Mouse (Mus musculus) intestine, embryonic 15.5 days (tissue): ENCODE measurements around the gene 1500011B03Rik. TPM values are rescaled to one million over a fixed set of nuclear protein-coding genes. Genes with fewer than 3 reads are reported as not detected.

ENCODE experiments used
- ATAC-seq: fragments of 200-750 bp; cut with Nextera tagmentation; 2 replicates; pipeline ENCODE4 v1.8.0; 2017; ENCODE audit warnings: moderate TSS enrichment, moderate library complexity
- H3K27ac ChIP-seq: fragments of 300-500 bp; sonication (generic); 2 replicates; pipeline ENCODE4 v1.5.1; 2015; ENCODE audit warnings: mild to moderate bottlenecking, inconsistent platforms
- H3K27me3 ChIP-seq: fragments of 300-500 bp; sonication (generic); replicated peaks from 2 replicates; pipeline ENCODE4 v1.6.1; 2015; ENCODE audit warnings: inconsistent platforms
- H3K36me3 ChIP-seq: fragments of 300-500 bp; sonication (generic); 2 replicates; pipeline ENCODE4 v1.6.1; 2015; ENCODE audit warnings: inconsistent platforms
- H3K4me1 ChIP-seq: fragments of 300-500 bp; sonication (generic); replicated peaks from 2 replicates; pipeline ENCODE4 v1.6.1; 2015; ENCODE audit warnings: inconsistent platforms
- H3K4me2 ChIP-seq: fragments of 300-500 bp; sonication (generic); replicated peaks from 2 replicates; pipeline ENCODE4 v1.6.1; 2015; ENCODE audit warnings: mild to moderate bottlenecking, inconsistent platforms
- H3K4me3 ChIP-seq: fragments of 300-500 bp; sonication (generic); replicated peaks from 2 replicates; pipeline ENCODE4 v1.5.1; 2015; ENCODE audit warnings: inconsistent platforms
- H3K9ac ChIP-seq: fragments of 300-500 bp; sonication (generic); 2 replicates; pipeline ENCODE4 v1.6.1; 2015; ENCODE audit warnings: inconsistent platforms
- H3K9me3 ChIP-seq: fragments of 300-500 bp; sonication (generic); 2 replicates; pipeline ENCODE4 v1.6.1; 2016; ENCODE audit warnings: inconsistent platforms
- WGBS: fragments of 180-500 bp; shearing (Covaris S2); methylation state at CpG from one replicate; pipeline ENCODE4 v1.1.7; 2015; 5-methylcytosine and 5-hydroxymethylcytosine counted together
- polyA plus RNA-seq: library from polyadenylated mRNA; unstranded; fragments of >200 nt; fragmentation: Nextera tagmentation; extraction: Ambion mirVana; gene quantifications from 2 replicates; pipeline ENCODE4 v1.2.1, GENCODE M21; 2015

Gene 1500011B03Rik
- polyA plus RNA-seq, 1 experiment from 2014 or later, result 69.4 TPM

DNA sequence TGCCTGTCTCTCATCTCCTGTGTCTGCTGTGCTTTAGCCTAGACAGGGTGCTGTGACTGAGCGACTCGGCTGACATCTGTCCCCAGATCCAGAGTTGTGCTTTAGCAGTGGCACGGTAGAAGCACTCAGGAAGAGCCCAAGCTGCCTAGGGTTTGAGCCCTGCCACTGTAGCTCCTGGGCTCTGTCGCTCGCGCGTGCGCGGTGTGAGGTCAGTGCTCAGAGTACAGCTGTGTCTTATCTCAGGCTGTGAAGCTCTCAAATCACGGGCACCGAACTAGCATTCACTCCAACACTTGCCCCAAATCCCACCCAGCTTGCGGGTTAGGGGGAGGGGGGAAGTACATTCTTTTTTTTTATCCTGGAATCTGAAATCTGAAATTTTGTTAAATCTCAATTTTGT is 13.6 kb upstream of the 1500011B03Rik start:
- H3K36me3 ChIP-seq, result no peaks in the 10 kb centered on the region
- H3K4me2 ChIP-seq, result no peak overlapping the region
- ATAC-seq, result no peak
- no peak overlapping the region for H3K4me3 ChIP-seq
- no peak overlapping the region for H3K27ac ChIP-seq
- no peaks in the 10 kb centered on the region for H3K27me3 ChIP-seq
- no peak overlapping the region for H3K9ac ChIP-seq
- H3K4me1 ChIP-seq, result no peaks in the 10 kb centered on the region
- WGBS, result 48% methylated on average over 12 of the region's 12 CpGs
- no peaks in the 10 kb centered on the region for H3K9me3 ChIP-seq

DNA sequence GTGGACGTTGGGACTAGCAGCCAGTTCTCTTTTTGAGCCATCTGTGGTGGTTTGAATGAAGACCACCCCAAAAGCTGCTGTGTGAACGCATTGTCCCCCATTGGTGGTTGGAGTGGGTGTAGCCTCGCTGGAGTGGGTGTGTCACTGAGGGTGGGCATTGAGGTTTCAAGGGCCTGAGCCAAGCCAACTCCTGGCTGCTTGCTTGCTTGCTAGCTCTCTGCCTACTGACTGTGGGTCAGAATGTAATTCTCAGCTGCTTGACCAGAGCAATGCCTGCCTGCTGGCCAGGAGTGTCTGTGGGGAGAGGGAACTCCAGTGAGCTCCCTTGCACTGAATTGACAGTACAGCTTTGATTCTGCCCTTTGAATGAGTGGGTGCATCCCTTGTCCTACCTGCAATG is 6.5 kb upstream of the 1500011B03Rik start:
- no peak overlapping the region for H3K27ac ChIP-seq

DNA sequence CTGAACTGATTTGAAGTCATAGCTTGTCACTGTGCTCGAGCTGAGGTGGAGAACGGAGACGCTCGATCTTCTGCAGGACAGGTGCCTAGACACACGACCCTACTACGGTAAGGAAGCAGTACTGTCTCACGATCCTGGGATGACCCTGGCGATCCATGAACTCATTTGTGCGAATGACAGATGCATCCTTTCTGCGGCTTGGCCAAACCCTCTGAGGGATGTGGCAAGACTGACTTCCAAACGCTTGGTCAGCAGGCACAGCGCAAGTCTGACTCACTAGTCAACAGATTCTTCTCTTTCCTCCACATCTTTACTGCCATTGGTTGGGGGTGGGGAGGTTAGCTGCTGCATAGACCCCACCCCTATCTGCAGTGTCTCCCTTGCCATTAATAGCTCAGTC is 4.2 kb upstream of the 1500011B03Rik start:
- H3K9ac ChIP-seq, result no peak overlapping the region
- WGBS, result 83% methylated on average over 12 of the region's 12 CpGs
- no peaks in the 10 kb centered on the region for H3K9me3 ChIP-seq
- H3K4me1 ChIP-seq, result no peaks in the 10 kb centered on the region
- H3K36me3 ChIP-seq, result no peaks in the 10 kb centered on the region
- H3K4me3 ChIP-seq, result no peak overlapping the region
- no peak overlapping the region for H3K27ac ChIP-seq
- no peak for ATAC-seq
- no peaks in the 10 kb centered on the region for H3K27me3 ChIP-seq
- H3K4me2 ChIP-seq, result no peak overlapping the region

More for the DNA sequence above, 6.5 kb upstream of the 1500011B03Rik start:
- no peaks in the 10 kb centered on the region for H3K36me3 ChIP-seq
- no peak overlapping the region for H3K9ac ChIP-seq
- no peaks in the 10 kb centered on the region for H3K4me1 ChIP-seq
- no peak for ATAC-seq
- H3K27me3 ChIP-seq, result no peaks in the 10 kb centered on the region
- H3K9me3 ChIP-seq, result no peaks in the 10 kb centered on the region
- no peak overlapping the region for H3K4me3 ChIP-seq
- WGBS, result 68% methylated on average over 3 of the region's 3 CpGs
- H3K4me2 ChIP-seq, result no peak overlapping the region

DNA sequence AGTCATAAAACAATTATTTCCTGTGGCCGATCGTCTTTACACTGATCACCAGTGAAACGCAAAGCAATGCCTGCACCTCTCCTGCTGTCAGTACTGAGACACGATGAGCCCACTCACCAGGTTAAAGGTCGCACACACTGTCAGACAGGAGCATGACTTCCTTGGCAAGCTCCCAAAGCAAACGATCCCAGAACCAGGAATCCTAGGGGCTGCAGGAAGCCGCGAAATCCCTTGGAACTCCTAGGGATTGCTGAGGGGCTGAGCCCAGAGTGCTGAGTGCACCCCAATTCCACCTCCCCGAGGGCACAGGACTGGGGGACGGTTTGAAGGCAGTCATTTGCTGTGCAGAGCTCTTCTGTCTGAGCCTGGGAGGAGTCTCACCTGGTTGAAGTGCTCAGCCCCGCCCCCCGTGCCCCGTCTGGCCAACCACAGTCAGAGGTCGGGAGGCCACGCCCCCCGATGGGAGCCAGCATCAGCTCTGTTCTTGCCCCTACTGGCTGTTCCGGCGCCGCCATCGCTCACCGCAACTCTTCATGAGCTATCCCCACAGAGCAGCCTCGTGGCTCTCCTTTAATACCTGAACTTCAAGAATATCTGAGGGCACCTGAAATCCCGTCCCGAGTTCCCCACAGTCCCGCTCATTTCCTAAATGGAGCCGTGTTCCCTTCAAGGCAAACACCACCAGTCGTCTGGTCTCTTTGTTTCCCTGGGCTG is 2.9 kb upstream of the 1500011B03Rik start:
- peak; percentile 97 for ATAC-seq
- H3K27me3 ChIP-seq, result no peaks in the 10 kb centered on the region
- 0 out of 2 replicates have a peak, but pooled peaks cover 3% of the 10 kb centered on the region for H3K36me3 ChIP-seq
- peak overlapping the region; percentile 88 for H3K4me2 ChIP-seq
- H3K9me3 ChIP-seq, result no peaks in the 10 kb centered on the region
- H3K27ac ChIP-seq, result peak overlapping the region; percentile 79
- peak overlapping the region; percentile 50 for H3K9ac ChIP-seq
- H3K4me1 ChIP-seq, result no peaks in the 10 kb centered on the region
- 6% methylated on average over 27 of the region's 27 CpGs for WGBS
- H3K4me3 ChIP-seq, result peak overlapping the region; percentile 44

DNA sequence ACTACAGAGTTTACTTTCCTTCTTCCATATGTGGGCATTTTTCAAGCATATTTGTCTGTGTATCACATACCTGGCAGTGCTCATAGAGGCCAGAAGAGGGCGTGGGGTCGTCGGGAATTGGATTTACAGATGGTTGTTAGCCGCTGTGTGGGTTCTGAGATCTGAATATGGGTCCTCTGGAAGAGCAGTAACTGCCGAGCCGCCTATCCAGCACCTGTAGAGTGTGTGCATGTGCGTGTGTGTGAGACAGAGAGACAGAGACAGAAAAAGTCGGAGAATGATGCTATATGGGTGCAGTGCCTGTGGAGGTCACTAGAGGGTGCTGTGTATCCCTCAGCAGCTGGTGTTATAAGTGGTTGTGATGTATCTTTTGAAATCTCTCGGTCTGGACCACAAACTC is 929 bp upstream of the 1500011B03Rik start:
- Histone ChIP-seq H3K4me2 (no peak overlapping the region; the same call in 1 of the 2 replicates), H3K9me3 (no peaks in the 10 kb centered on the region), H3K27ac (no peak overlapping the region), H3K4me3 (no peak overlapping the region), H3K9ac (no peak overlapping the region), H3K4me1 (no peaks in the 10 kb centered on the region), H3K36me3 (0 out of 2 replicates have a peak, but pooled peaks cover 3% of the 10 kb centered on the region), H3K27me3 (no peaks in the 10 kb centered on the region)
- ATAC-seq, result no peak
- 24% methylated on average over 9 of the region's 9 CpGs for WGBS

DNA sequence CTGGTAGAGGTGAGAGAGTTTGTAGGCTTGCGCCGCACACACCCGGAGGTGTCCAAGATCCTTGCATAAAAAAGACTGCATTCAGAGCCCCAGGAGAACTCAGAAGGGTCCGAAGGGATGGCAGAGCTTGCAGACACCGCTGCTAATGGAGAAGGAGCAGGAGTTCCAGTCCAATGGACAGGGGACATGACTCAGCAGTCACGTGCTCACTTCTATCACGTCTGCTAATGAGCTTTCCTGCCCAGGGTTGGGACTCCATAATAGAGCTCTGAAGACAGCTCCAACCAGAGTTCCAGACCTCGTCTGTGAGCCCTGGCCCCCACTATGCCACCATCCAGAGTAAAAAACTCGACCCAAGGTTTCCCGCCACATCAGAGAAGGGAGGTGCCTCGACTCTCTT is 5.1 kb downstream of the 1500011B03Rik start:
- H3K4me3 ChIP-seq, result no peak overlapping the region
- no peaks in the 10 kb centered on the region for H3K9me3 ChIP-seq
- no peak overlapping the region for H3K27ac ChIP-seq
- WGBS, result 82% methylated on average over 11 of the region's 11 CpGs
- H3K27me3 ChIP-seq, result no peaks in the 10 kb centered on the region
- H3K4me2 ChIP-seq, result no peak overlapping the region
- no peak overlapping the region for H3K9ac ChIP-seq
- no peak for ATAC-seq
- no peaks in the 10 kb centered on the region for H3K4me1 ChIP-seq
- H3K36me3 ChIP-seq, result 0 out of 2 replicates have a peak, but pooled peaks cover 3% of the 10 kb centered on the region

- Histone ChIP-seq H3K4me2 (no peak overlapping the region), H3K4me3 (no peak overlapping the region), H3K36me3 (0 out of 2 replicates have a peak, but pooled peaks cover 3% of the 10 kb centered on the region), H3K9ac (no peak overlapping the region), H3K9me3 (no peaks in the 10 kb centered on the region), H3K27ac (no peak overlapping the region), H3K4me1 (peaks cover 2% of the 10 kb centered on the region; the same call in 1 of the 2 replicates), H3K27me3 (no peaks in the 10 kb centered on the region)
- WGBS, result 56% methylated on average over 6 of the region's 6 CpGs
- ATAC-seq, result no peak
These were observed 6.7 kb downstream of the 1500011B03Rik start for GRCm38 (mm10) chr5:114816599-114816998.

DNA sequence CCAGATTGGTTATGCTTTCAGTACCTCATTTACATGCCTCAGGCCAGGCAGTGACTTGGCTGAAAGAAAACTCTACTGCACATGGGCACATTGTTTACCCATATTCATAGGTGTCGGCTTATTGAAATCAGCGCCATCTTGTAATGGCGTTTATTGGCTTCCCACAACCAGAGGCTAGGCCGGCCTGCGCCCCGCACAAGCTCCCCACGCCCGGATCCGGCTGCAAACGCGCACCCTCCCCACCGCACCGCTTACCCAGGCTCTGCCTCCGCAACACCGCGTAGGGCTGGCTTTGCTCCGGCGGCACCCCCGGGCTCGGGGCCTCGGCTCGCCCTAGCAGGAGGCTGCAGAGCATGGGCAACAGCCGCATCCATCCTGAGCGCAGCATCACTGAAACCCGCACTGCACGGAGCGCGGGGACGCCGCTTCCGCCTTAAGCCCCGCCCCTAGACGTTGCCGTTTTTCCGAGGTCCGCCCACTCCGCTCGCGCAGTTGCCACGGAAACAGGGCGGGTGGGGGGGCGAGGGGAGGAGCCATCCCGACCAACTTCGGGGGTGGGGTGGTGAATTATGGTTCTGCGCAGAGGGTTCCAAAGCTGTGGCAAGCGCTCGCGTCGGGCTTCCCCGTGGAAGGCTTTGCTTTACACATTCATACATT is 9.6 kb downstream of the 1500011B03Rik start:
- H3K27ac ChIP-seq, result peak overlapping the region; percentile 75
- no peaks in the 10 kb centered on the region for H3K9me3 ChIP-seq
- H3K4me3 ChIP-seq, result peak overlapping the region; percentile 71
- under 1% methylated on average over 50 of the region's 50 CpGs for WGBS
- peak overlapping the region; percentile 66 for H3K4me2 ChIP-seq
- peaks cover 2% of the 10 kb centered on the region; the same call in 1 of the 2 replicates for H3K4me1 ChIP-seq
- H3K9ac ChIP-seq, result peak overlapping the region; percentile 71
- 0 out of 2 replicates have a peak, but pooled peaks cover 2% of the 10 kb centered on the region for H3K36me3 ChIP-seq
- no peaks in the 10 kb centered on the region for H3K27me3 ChIP-seq
- peak; percentile 96 for ATAC-seq

- no peaks in the 10 kb centered on the region for H3K9me3 ChIP-seq
- H3K27ac ChIP-seq, result no peak overlapping the region
- H3K36me3 ChIP-seq, result peaks cover 8% of the 10 kb centered on the region
- no peak overlapping the region for H3K4me2 ChIP-seq
- H3K9ac ChIP-seq, result no peak overlapping the region
- H3K4me3 ChIP-seq, result no peak overlapping the region
- H3K27me3 ChIP-seq, result no peaks in the 10 kb centered on the region
- no peak for ATAC-seq
- 92% methylated on average over 5 of the region's 5 CpGs for WGBS
- H3K4me1 ChIP-seq, result peaks cover 2% of the 10 kb centered on the region; the same call in 1 of the 2 replicates
These were observed 13.4 kb downstream of the 1500011B03Rik start for GRCm38 (mm10) chr5:114809826-114810225.

DNA sequence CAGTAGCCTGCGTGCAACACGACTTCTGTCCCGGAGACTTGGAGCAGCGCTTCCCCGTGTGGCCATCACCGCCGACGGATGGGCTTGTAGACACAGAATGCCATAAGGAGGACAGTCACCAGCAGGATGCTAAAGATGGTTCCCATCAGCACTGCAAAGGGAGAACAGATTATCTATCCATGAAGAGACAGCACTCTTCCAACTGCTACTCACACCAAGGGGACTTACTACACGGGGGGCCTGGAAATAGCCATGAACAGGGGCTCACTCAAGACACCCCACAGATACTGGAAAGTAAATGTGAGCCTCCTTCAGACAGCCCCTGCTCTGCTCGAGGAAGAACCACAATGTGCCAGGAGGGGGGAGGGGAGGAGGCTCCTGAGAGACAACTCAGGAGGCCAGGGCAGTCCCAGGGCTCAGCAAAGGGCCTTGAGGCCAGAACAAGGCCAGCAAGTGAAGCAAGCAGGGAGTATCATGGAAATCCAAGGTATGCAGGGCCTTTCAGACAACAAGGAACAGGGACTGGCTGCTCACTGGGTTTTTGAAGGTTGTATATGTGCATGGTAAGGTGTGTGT is 14.0 kb downstream of the 1500011B03Rik start:
- no peak for ATAC-seq

GRCm38 (mm10) chr5:114808385-114808784 is 14.9 kb downstream of the 1500011B03Rik start:
- Histone ChIP-seq H3K4me2 (no peak overlapping the region), H3K4me1 (peaks cover 2% of the 10 kb centered on the region; the same call in 1 of the 2 replicates), H3K9ac (no peak overlapping the region), H3K9me3 (no peaks in the 10 kb centered on the region), H3K27ac (no peak overlapping the region), H3K27me3 (no peaks in the 10 kb centered on the region), H3K36me3 (peaks cover 16% of the 10 kb centered on the region), H3K4me3 (no peak overlapping the region)
- ATAC-seq, result no peak
- 87% methylated on average over 8 of the region's 8 CpGs for WGBS

More for the DNA sequence above, 14.0 kb downstream of the 1500011B03Rik start:
- Histone ChIP-seq H3K36me3 (peaks cover 11% of the 10 kb centered on the region), H3K27ac (no peak overlapping the region), H3K4me2 (no peak overlapping the region), H3K27me3 (no peaks in the 10 kb centered on the region), H3K4me1 (peaks cover 2% of the 10 kb centered on the region; the same call in 1 of the 2 replicates), H3K9me3 (no peaks in the 10 kb centered on the region), H3K9ac (no peak overlapping the region), H3K4me3 (no peak overlapping the region)
- WGBS, result 78% methylated on average over 10 of the region's 10 CpGs

- Histone ChIP-seq H3K4me3 (no peak overlapping the region), H3K27ac (no peak overlapping the region), H3K4me2 (no peak overlapping the region), H3K27me3 (no peaks in the 10 kb centered on the region), H3K36me3 (peaks cover 20% of the 10 kb centered on the region), H3K9ac (no peak overlapping the region), H3K9me3 (no peaks in the 10 kb centered on the region), H3K4me1 (peaks cover 2% of the 10 kb centered on the region; the same call in 1 of the 2 replicates)
- WGBS, result 73% methylated on average over 6 of the region's 6 CpGs
- no peak for ATAC-seq
These were observed 15.4 kb downstream of the 1500011B03Rik start for GRCm38 (mm10) chr5:114807893-114808292.
